Mouse (Mus musculus) stomach, embryonic 14.5 days (tissue): Measurements from ENCODE around the gene Numa1. TPM values are rescaled to one million over a fixed set of nuclear protein-coding genes. Genes with fewer than 3 reads are reported as not detected.
"Not testable (repeated sequence)": the region's sequence is repeated elsewhere in the genome, so short reads cannot be mapped to it uniquely, and the experiment has no call there.

Experiments
- ATAC-seq: fragments of 200-750 bp; cut with Nextera tagmentation; 2 replicates; pipeline ENCODE4 v1.8.0; 2017; ENCODE audit warnings: low read depth, moderate TSS enrichment; ENCODE audit not compliant: insufficient number of reproducible peaks, insufficient read depth, low FRiP score
- H3K27ac ChIP-seq: fragments of 300-500 bp; sonication (generic); 2 replicates; pipeline ENCODE4 v1.5.1; 2014; ENCODE audit warnings: mild to moderate bottlenecking, low read length, moderate library complexity, mixed read lengths
- H3K27me3 ChIP-seq: fragments of 300-500 bp; sonication (generic); 2 replicates; pipeline ENCODE4 v1.6.1; 2014; ENCODE audit warnings: low read length, control low read depth, mixed read lengths; ENCODE audit not compliant: control insufficient read depth, insufficient read depth
- H3K36me3 ChIP-seq: fragments of 300-500 bp; sonication (generic); 2 replicates; pipeline ENCODE4 v1.6.1; 2014; ENCODE audit warnings: mild to moderate bottlenecking, control low read depth, low read length, moderate library complexity, mixed read lengths; ENCODE audit not compliant: control insufficient read depth, insufficient read depth
- H3K4me1 ChIP-seq: fragments of 300-500 bp; sonication (generic); 2 replicates; pipeline ENCODE4 v1.6.1; 2014; ENCODE audit warnings: low read length, control low read depth, mixed read lengths; ENCODE audit not compliant: control insufficient read depth, insufficient read depth
- H3K4me2 ChIP-seq: fragments of 300-500 bp; sonication (generic); replicated peaks from 2 replicates; pipeline ENCODE4 v1.6.1; 2014; ENCODE audit warnings: low read depth, low read length, control low read depth
- H3K4me3 ChIP-seq: fragments of 300-500 bp; sonication (generic); 2 replicates; pipeline ENCODE4 v1.5.1; 2014; ENCODE audit warnings: low read depth, low read length, control low read depth
- H3K9ac ChIP-seq: fragments of 300-500 bp; sonication (generic); replicated peaks from 2 replicates; pipeline ENCODE4 v1.6.1; 2014; ENCODE audit warnings: low read depth, mild to moderate bottlenecking, control low read depth, low read length, moderate library complexity, mixed read lengths
- H3K9me3 ChIP-seq: fragments of 300-500 bp; sonication (generic); 2 replicates; pipeline ENCODE4 v1.6.1; 2016; ENCODE audit warnings: low read depth, low read length, control low read depth; ENCODE audit not compliant: control insufficient read depth
- WGBS: fragments of 180-500 bp; shearing (Covaris S2); extraction: QIAGEN DNeasy Blood & Tissue Kit; methylation state at CpG from one replicate; pipeline ENCODE4 v1.1.7; 2014; 5-methylcytosine and 5-hydroxymethylcytosine counted together
- polyA plus RNA-seq: library from polyadenylated mRNA; unstranded; fragments of >200 nt; fragmentation: Nextera tagmentation; extraction: Ambion mirVana; gene quantifications from 2 replicates; pipeline ENCODE4 v1.2.1, GENCODE M21; 2014

Numa1 gene
- polyA plus RNA-seq, 1 experiment from 2014 or later = 99.7 TPM

GRCm38 (mm10) chr7:101949008-101949407 lies 15.1 kb downstream of the Numa1 start:
- 88% methylated on average over 5 of the region's 5 CpGs for WGBS
- H3K4me2 ChIP-seq = not testable (repeated sequence)

GRCm38 (mm10) chr7:101951648-101952047 lies 17.7 kb downstream of the Numa1 start:
- no peaks in the 10 kb centered on the region for H3K9me3 ChIP-seq
- H3K36me3 ChIP-seq = no peaks in the 10 kb centered on the region
- H3K27ac ChIP-seq = peak overlapping the region; percentile 66; the same call in 1 of the 2 replicates
- peak; percentile 18; the same call in 1 of the 2 replicates for ATAC-seq
- no peak overlapping the region for H3K9ac ChIP-seq
- H3K27me3 ChIP-seq = no peaks in the 10 kb centered on the region
- WGBS = 52% methylated on average over 1 of the region's 1 CpGs
- H3K4me3 ChIP-seq = no peak overlapping the region
- H3K4me2 ChIP-seq = no peak overlapping the region
- no peaks in the 10 kb centered on the region; the same call in 1 of the 2 replicates for H3K4me1 ChIP-seq

More at GRCm38 (mm10) chr7:101949008-101949407, 15.1 kb downstream of the Numa1 start:
- H3K36me3 ChIP-seq, H3K27ac ChIP-seq, ATAC-seq, H3K9ac ChIP-seq, H3K4me1 ChIP-seq, H3K4me3 ChIP-seq, H3K27me3 ChIP-seq, H3K9me3 ChIP-seq: not testable (repeated sequence)

- no peak for ATAC-seq
- H3K27me3 ChIP-seq = no peaks in the 10 kb centered on the region
- no peaks in the 10 kb centered on the region; the same call in 1 of the 2 replicates for H3K4me1 ChIP-seq
- peak overlapping the region; percentile 66; the same call in 1 of the 2 replicates for H3K27ac ChIP-seq
- H3K9me3 ChIP-seq = no peaks in the 10 kb centered on the region
- H3K4me3 ChIP-seq = no peak overlapping the region
- 38% methylated on average over 2 of the region's 2 CpGs for WGBS
- no peaks in the 10 kb centered on the region for H3K36me3 ChIP-seq
- no peak overlapping the region for H3K9ac ChIP-seq
- H3K4me2 ChIP-seq = no peak overlapping the region
Observed at GRCm38 (mm10) chr7:101952098-101952497, 18.2 kb downstream of the Numa1 start.

- Histone ChIP-seq H3K4me3 (no peak overlapping the region), H3K4me2 (no peak overlapping the region), H3K9me3 (no peaks in the 10 kb centered on the region), H3K4me1 (no peaks in the 10 kb centered on the region; the same call in 1 of the 2 replicates), H3K9ac (no peak overlapping the region), H3K27ac (no peak overlapping the region), H3K27me3 (no peaks in the 10 kb centered on the region), H3K36me3 (no peaks in the 10 kb centered on the region)
- ATAC-seq = no peak
- 95% methylated on average over 2 of the region's 2 CpGs for WGBS
Observed at GRCm38 (mm10) chr7:101954163-101954562, 20.3 kb downstream of the Numa1 start.

- H3K9ac ChIP-seq = no peak overlapping the region
- no peak overlapping the region for H3K27ac ChIP-seq
- no peaks in the 10 kb centered on the region for H3K9me3 ChIP-seq
- no peaks in the 10 kb centered on the region for H3K27me3 ChIP-seq
- H3K36me3 ChIP-seq = no peaks in the 10 kb centered on the region
- H3K4me1 ChIP-seq = no peaks in the 10 kb centered on the region; the same call in 1 of the 2 replicates
- 78% methylated on average over 2 of the region's 2 CpGs for WGBS
- no peak overlapping the region for H3K4me2 ChIP-seq
- no peak for ATAC-seq
- no peak overlapping the region for H3K4me3 ChIP-seq
Observed at GRCm38 (mm10) chr7:101955276-101955675, 21.4 kb downstream of the Numa1 start.

GRCm38 (mm10) chr7:101955862-101956261 lies 22.0 kb downstream of the Numa1 start:
- WGBS = 77% methylated on average over 4 of the region's 4 CpGs
- Histone ChIP-seq H3K36me3 (no peaks in the 10 kb centered on the region), H3K9me3 (no peaks in the 10 kb centered on the region), H3K4me2 (no peak overlapping the region), H3K27ac (no peak overlapping the region), H3K4me1 (no peaks in the 10 kb centered on the region; the same call in 1 of the 2 replicates), H3K27me3 (no peaks in the 10 kb centered on the region), H3K4me3 (no peak overlapping the region), H3K9ac (no peak overlapping the region)
- ATAC-seq = no peak

- H3K4me1 ChIP-seq = no peaks in the 10 kb centered on the region; the same call in 1 of the 2 replicates
- no peak overlapping the region for H3K9ac ChIP-seq
- ATAC-seq = no peak
- H3K4me3 ChIP-seq = no peak overlapping the region
- no peak overlapping the region for H3K27ac ChIP-seq
- no peaks in the 10 kb centered on the region for H3K27me3 ChIP-seq
- WGBS = 81% methylated on average over 1 of the region's 1 CpGs
- H3K9me3 ChIP-seq = no peaks in the 10 kb centered on the region
- H3K36me3 ChIP-seq = no peaks in the 10 kb centered on the region
- no peak overlapping the region for H3K4me2 ChIP-seq
Observed at GRCm38 (mm10) chr7:101956481-101956880, 22.6 kb downstream of the Numa1 start.

- Histone ChIP-seq H3K4me3 (no peak overlapping the region), H3K9ac (no peak overlapping the region), H3K27me3 (no peaks in the 10 kb centered on the region), H3K27ac (no peak overlapping the region), H3K4me2 (no peak overlapping the region), H3K4me1 (no peaks in the 10 kb centered on the region; the same call in 1 of the 2 replicates), H3K36me3 (no peaks in the 10 kb centered on the region), H3K9me3 (no peaks in the 10 kb centered on the region)
- 93% methylated on average over 5 of the region's 5 CpGs for WGBS
- no peak for ATAC-seq
Observed at GRCm38 (mm10) chr7:101956911-101957310, 23.0 kb downstream of the Numa1 start.

GRCm38 (mm10) chr7:101962829-101963228 lies 28.9 kb downstream of the Numa1 start:
- Histone ChIP-seq H3K27ac (no peak overlapping the region), H3K4me3 (no peak overlapping the region), H3K4me2 (no peak overlapping the region), H3K4me1 (no peaks in the 10 kb centered on the region), H3K27me3 (no peaks in the 10 kb centered on the region), H3K9ac (no peak overlapping the region), H3K36me3 (no peaks in the 10 kb centered on the region), H3K9me3 (no peaks in the 10 kb centered on the region)
- ATAC-seq = no peak
- 94% methylated on average over 2 of the region's 2 CpGs for WGBS
